Mouse (Mus musculus) ovary, postnatal 36 days (tissue): ENCODE data around the gene Akain1.

Experiments
- DNase-seq: peaks from one replicate; pipeline ENCODE4 v3.0.0; 2022; ENCODE audit warnings: low spot score, mixed read lengths

Gene Akain1

GRCm38 (mm10) chr17:69438990-69439491, at the start of gene Akain1:
Gene Akain1 (plus strand): TSS chr17:69439326.
- DNase-seq, result peak; percentile 84

DNA sequence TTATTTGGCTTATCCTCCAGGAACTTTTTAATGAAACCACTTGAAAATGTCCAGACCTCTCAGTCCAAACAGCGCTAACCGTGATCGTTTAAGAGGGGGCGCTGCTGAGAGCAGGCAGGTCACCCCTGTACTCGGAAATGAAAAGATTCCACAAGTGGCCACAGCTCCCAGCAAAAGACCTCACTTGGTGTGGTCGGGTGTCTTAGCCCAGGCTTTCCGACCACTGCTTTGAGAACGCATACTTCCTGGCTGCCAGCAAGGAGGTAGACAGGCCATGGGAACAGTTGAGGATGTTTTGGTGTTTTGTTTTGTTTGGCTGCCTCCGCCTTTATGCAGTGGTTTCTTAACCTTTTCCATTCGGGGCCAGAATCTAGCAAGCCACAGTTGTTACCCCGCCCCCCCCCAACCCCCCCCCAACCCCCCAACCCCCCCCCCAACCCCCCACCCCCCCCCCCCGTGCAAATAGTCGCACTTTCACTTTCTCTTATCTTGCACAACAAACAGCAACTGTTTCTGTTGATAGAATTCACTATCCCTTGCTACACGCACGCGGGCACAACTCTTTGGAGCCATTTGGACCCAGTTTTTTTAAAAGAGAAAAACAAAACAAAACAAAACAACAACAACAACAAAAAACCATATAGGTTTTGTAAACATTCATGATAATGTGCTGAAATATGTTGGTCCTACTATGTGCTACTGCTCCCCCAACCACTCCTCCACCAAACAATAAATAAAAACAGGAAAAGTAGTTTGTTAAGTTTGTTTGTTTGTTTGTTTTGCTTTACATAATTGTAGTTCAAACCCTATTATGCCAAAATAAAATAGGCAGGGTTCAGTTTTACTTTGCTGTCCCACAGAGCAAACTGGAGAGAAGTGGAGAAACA, 42.7 kb upstream of the Akain1 start:
- peak; percentile 44 for DNase-seq

DNA sequence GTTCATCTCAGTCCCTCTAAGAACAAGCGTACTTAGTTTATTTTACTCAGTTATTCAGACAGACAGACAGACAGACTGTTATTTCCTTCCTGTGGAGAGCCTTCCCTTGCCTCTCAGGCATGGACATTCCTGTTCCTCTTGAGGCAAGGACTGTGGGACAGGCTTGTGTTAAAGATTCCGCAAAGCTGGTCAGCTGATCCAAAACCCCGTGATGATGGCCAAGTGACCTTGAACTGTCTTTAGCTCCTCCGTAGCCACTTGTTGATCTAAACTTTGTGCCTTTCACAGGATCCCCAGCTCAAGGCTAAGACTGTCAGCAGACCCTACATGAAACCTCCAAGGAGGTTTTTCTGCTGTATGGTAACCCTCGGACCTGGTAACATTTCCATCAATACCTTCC, 42.0 kb upstream of the Akain1 start:
- no peak for DNase-seq

DNA sequence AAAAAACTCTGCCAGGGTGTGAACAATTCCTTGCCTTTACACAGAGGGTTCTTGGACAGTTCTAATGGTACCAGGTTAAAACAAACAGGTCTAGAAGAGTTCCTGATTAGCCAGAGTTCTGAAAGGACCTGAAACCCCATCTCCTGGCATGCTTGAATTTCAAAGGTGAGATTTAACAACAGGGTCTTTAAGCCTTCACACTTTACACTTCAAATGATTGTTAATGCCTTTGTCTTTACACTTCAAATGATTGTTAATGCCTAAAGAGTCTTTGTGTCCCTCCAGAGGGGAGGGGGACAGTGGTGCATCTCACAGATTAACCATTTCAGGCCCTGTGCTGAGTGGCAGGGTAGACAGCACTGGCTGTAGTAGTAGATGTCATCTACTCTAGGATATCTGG, 41.0 kb upstream of the Akain1 start:
- no peak for DNase-seq

DNA sequence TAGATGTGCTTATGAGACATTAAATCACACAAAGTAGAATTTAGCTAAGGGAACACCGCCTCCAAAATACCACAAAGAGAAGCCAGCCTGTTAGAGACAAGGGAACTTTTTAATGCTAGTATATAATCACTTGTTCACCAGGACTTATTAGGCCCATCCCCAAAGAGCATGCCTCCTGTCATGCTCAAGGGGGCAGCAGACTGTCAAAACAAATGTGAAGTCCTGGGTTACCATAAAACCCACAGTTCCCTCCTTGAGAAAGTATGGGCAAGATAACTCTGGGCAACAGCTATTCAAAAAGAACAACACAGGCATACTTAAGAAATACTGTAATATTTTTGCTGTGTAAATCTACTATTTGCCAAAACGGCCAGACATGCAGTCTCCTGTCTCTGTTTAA, 38.0 kb upstream of the Akain1 start:
- no peak for DNase-seq

- DNase-seq, result no peak
Observed at GRCm38 (mm10) chr17:69416163-69416562, 23.0 kb upstream of the Akain1 start.

- DNase-seq, result peak; percentile 95
Observed at GRCm38 (mm10) chr17:69416920-69417661, 22.0 kb upstream of the Akain1 start.

DNA sequence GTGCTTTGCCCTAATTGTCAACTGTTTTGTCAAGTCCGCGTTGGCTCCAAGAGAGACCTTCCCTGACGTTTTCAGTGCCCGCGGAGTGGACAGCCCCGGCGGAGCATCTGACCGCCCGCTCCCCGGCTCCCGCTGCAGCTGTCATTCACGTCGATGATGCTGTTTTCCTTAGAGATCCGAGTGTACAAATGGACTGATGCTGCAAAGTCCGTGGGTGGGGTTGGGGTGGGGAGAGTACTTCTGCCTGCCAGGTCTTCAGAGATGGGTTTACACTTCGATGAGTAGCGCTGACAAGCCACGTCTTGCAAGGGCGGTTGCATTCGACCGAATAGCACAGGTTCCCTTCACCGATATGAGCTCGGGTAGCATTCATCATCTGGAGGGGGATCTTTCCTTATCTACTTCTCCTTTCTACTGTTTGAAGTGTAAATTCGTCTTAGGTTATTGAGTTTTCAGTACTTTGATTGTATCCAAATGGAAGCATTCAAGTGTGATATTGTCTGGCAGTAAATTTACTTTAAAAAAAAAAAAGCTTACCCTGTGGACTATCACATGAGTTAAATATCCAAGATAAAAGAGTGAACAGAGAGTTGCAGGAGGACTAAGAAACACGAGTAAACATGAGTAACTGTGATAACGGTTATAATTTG, 21.3 kb upstream of the Akain1 start:
- no peak for DNase-seq

DNA sequence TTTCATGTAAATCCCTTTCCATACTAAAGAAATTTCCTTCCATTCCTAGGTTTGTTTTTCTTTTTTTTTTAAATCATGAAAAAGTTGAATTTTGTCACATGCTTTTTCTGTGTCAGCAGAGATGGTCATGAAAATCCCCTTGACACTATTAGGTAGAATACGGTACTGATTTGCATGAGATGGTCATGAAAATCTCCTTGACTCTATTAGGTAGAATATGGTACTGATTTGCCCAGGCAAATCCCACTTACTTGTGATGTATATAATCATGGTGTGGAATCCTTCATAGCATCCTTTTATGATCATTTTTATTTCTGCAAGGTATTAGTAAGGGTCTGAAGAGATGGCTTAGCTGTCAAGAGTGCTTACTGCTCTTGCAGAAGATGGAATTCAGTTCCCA, 17.5 kb upstream of the Akain1 start:
- DNase-seq, result no peak

DNA sequence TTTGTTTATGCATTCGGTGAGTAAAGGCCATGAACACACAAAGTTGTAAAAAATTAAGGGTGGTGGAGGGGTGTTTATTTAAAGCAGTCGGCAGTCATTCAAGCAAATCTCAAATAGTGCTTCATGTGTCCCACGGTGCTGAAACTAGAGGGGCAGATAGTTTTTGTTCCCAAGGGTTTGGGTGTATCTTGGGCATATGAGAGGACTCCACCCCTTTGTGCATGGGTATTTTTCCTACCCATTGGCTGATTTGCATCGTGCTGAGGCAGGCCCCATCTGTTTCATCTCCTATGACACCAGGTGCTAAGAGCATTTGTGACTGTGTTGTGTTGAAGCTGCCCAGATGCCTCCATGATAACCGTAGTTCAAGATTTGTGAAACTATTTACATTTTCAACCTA, 1.3 kb upstream of the Akain1 start:
- DNase-seq, result no peak

DNA sequence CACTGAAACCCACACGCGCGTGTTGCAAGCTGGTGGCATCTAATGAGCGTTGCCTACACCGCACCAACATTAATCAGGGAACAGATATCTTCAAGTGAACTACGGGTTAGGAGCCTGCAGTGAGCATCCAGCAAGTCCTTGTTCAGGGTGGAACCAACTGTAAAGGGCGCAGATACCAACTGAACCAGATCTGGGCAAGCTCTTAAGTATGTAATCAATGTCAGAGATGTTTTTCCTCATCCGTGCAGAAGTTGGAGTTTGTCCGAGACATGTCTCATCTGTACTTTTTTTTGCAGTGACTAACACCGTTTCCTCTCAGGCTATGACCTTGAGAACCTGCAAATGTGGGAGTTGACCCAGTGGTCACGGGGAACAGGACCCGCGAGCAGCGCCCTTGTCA, 640 bp upstream of the Akain1 start:
- no peak for DNase-seq

- peak; percentile 10 for DNase-seq
Observed at GRCm38 (mm10) chr17:69439571-69440480, 700 bp downstream of the Akain1 start.

DNA sequence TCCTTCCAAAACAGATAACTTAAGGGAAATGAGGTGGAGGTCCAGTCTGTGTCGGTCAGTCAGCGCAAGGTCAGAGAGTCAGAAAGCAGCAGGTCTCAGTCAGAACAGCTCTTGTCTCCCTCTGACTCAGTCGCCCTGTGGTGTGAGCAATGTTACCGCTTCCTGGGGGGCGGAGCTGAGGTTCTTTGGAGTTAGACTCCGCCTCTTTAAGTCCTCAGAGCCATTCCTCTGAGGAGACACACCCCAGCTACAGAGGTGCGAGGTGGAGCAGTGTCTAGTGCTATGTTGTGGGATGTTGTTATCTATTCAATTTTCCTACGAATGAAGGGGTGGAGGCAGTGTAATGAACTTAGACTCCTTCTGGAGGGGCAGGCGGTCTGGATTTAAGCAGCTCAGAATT, 1.9 kb downstream of the Akain1 start:
- DNase-seq, result no peak

DNA sequence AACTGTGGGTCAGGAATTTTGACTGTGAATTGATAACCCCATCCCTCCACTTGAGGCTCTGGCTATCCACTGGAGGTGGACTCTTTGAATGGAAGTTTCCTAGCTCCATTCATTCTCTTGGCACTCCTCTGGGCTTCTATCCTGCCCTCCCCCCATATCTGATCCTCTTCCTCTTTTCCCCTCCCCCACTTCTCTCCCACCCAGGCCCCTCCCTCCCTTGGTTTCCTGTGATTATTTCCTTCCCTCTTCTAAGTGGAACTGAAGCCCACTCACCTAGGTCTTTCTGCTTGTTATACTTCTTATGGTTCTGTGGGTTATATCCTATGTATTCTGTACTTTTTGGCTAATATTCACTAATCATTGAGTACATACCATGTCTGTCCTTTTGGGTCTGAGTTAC, 9.6 kb downstream of the Akain1 start:
- DNase-seq, result no peak

GRCm38 (mm10) chr17:69461680-69462079, 22.6 kb downstream of the Akain1 start:
- DNase-seq, result no peak

GRCm38 (mm10) chr17:69463037-69463436, 23.9 kb downstream of the Akain1 start:
- DNase-seq, result no peak

DNA sequence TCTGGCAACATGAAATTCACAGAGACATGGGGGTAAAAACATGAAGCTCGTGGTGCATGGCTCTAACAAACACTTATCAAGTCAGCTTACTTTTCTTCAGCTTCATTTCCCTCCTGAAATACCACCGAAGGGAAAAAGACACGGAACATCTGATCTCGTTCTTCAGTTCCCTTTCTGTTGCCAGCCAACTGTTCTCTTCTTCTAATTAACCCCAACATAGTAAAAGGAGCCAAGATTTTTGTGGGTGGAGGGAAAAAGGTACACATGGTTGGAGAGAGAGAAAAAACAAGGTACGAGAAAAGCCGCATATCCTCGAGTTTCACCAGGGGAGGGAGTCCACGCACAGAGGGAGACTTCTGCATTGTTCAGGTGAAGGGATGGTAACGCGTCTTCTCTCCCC, 32.0 kb downstream of the Akain1 start:
- no peak for DNase-seq

GRCm38 (mm10) chr17:69472401-69472800, 33.3 kb downstream of the Akain1 start:
- no peak for DNase-seq

DNA sequence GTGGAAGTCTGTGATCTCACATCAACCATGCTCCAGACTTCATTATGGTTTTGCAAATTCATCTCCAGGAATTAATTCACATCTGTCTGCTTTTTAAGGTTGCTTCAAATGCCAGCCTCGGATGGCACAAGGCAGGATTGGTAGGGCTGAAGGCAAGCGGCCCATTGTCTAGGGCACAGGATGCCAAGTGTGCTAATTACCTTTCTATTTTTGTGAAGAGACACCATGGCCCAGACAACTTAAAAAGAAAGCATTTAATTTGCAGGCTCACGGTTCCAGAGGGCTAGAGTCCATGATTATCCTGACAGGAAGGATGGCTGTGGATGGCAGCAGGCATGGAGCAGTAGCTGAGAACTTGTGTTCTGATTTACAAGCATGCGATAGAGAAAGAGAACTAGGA, 35.0 kb downstream of the Akain1 start:
- DNase-seq, result no peak

GRCm38 (mm10) chr17:69475423-69475822, 36.3 kb downstream of the Akain1 start:
- peak; percentile 68 for DNase-seq

GRCm38 (mm10) chr17:69477526-69477925, 38.4 kb downstream of the Akain1 start:
- DNase-seq, result no peak

GRCm38 (mm10) chr17:69479261-69479660, 40.1 kb downstream of the Akain1 start:
- no peak for DNase-seq
